Mouse (Mus musculus) frontal cortex, adult 2 months (tissue): ENCODE results near the gene Rbm47. TPM values are rescaled to one million over a fixed set of nuclear protein-coding genes. Genes with fewer than 3 reads are reported as not detected.

Experiments used
- DNase-seq, 2 experiments: peaks; one replicate each; pipeline ENCODE4 v3.0.0; 2022; ENCODE audit warnings: low spot score in 1 of 2; ENCODE audit errors: extremely low spot score in 1 of 2
- polyA plus RNA-seq: library from polyadenylated mRNA; depleted of rRNA; stranded (reverse); fragments of >200 nt; gene quantifications from 2 replicates; pipeline ENCODE4 v1.2.3, GENCODE M21; 2012

Rbm47 gene
- polyA plus RNA-seq, 1 experiment, result 0.78 TPM

GRCm38 (mm10) chr5:66036440-66037054, 136.4 kb downstream of the Rbm47 start:
- no peak for DNase-seq

- no peak for DNase-seq
Measured at GRCm38 (mm10) chr5:66034375-66035195, 138.3 kb downstream of the Rbm47 start.

- DNase-seq, result no peak
Measured at GRCm38 (mm10) chr5:66032826-66033225, 140.1 kb downstream of the Rbm47 start.

GRCm38 (mm10) chr5:66031699-66032098, 141.2 kb downstream of the Rbm47 start:
- no peak for DNase-seq

GRCm38 (mm10) chr5:66028232-66028631, 144.7 kb downstream of the Rbm47 start:
- DNase-seq, result no peak

GRCm38 (mm10) chr5:66027206-66027605, 145.7 kb downstream of the Rbm47 start:
- DNase-seq, result no peak

GRCm38 (mm10) chr5:66026796-66027195, 146.1 kb downstream of the Rbm47 start:
- no peak for DNase-seq

GRCm38 (mm10) chr5:66015449-66015961, 157.4 kb downstream of the Rbm47 start:
- no peak for DNase-seq

GRCm38 (mm10) chr5:66014437-66014836, 158.5 kb downstream of the Rbm47 start:
- no peak for DNase-seq

GRCm38 (mm10) chr5:66013999-66014398, 158.9 kb downstream of the Rbm47 start:
- no peak for DNase-seq

GRCm38 (mm10) chr5:66008245-66008967, 164.5 kb downstream of the Rbm47 start:
- DNase-seq, result no peak

- no peak for DNase-seq
Measured at GRCm38 (mm10) chr5:66005041-66005678, 167.8 kb downstream of the Rbm47 start.

GRCm38 (mm10) chr5:66004134-66004925, 168.6 kb downstream of the Rbm47 start, which contains the start of gene 9130230L23Rik:
9130230L23Rik (minus strand) TSS chr5:66004285.
- DNase-seq, result no peak

GRCm38 (mm10) chr5:66001232-66001631, 171.7 kb downstream of the Rbm47 start:
- DNase-seq, result no peak

GRCm38 (mm10) chr5:66000567-66001125, 172.3 kb downstream of the Rbm47 start:
- DNase-seq, result no peak

GRCm38 (mm10) chr5:66000074-66000473, 172.8 kb downstream of the Rbm47 start:
- no peak for DNase-seq

GRCm38 (mm10) chr5:65999106-65999505, 173.8 kb downstream of the Rbm47 start:
- no peak for DNase-seq

- no peak for DNase-seq
Measured at GRCm38 (mm10) chr5:65997813-65998212, 175.1 kb downstream of the Rbm47 start.

- no peak for DNase-seq
Measured at GRCm38 (mm10) chr5:65994643-65995042, 178.3 kb downstream of the Rbm47 start.
